ENCODE assay signal across 35 mouse cellular contexts in genomic region chr8:120926201-120926600, GRCm38 (mm10).
"Had no signal": no experiment of that assay in that cellular context is flagged by ENCODE, and none has a peak within 500 bp of the region (broad histone marks: within the 10 kb centered on the region; RNA-seq: fewer than 3 reads in every experiment).

No protein-coding gene starts in this region.

- H3K4me2 ChIP-seq: heart, embryonic 11.5 days; heart, embryonic 12.5 days; heart, embryonic 13.5 days; heart, embryonic 15.5 days; hindbrain, embryonic 12.5 days; hindbrain, embryonic 13.5 days; hindbrain, embryonic 14.5 days; hindbrain, embryonic 15.5 days; intestine, embryonic 15.5 days; kidney, embryonic 15.5 days had no signal

- ATAC-seq: hindbrain, embryonic 16.5 days; hindbrain, postnatal 0 days; inflammation-experienced regulatory T-cells, adult 6 months; intestine, embryonic 15.5 days; intestine, embryonic 16.5 days; intestine, postnatal 0 days had no signal

- H3K4me3 ChIP-seq: heart, embryonic 10.5 days; heart, embryonic 12.5 days; heart, embryonic 13.5 days; heart, embryonic 15.5 days; hindbrain, embryonic 10.5 days; hindbrain, embryonic 12.5 days; hindbrain, embryonic 13.5 days; hindbrain, embryonic 15.5 days; intestine, embryonic 15.5 days; kidney, embryonic 15.5 days; layer of hippocampus, adult 2 months had no signal

- DNase-seq: heart, postnatal 10 days; heart, postnatal 14 days; heart, postnatal 36 days; heart, postnatal 4 days; kidney, adult 11 months; kidney, adult 18-20 months; kidney, adult 2 months; kidney, adult 8-10 months; kidney, adult 9 months; kidney, postnatal 10 days; kidney, postnatal 14 days; kidney, postnatal 25 days; kidney, postnatal 36 days; kidney, postnatal 4 days; layer of hippocampus, adult 9-11 months; layer of hippocampus, postnatal 36 days had no signal

- H3K27me3 ChIP-seq: hindbrain, embryonic 15.5 days had no signal

- H3K4me1 ChIP-seq: heart, embryonic 12.5 days; heart, embryonic 13.5 days; heart, embryonic 15.5 days; hindbrain, embryonic 10.5 days; hindbrain, embryonic 12.5 days; hindbrain, embryonic 13.5 days; hindbrain, embryonic 15.5 days had no signal

- H3K27ac ChIP-seq: heart, embryonic 10.5 days; heart, embryonic 13.5 days; heart, embryonic 15.5 days; hindbrain, embryonic 10.5 days; hindbrain, embryonic 12.5 days; hindbrain, embryonic 13.5 days; hindbrain, embryonic 14.5 days; hindbrain, embryonic 15.5 days; hindbrain, postnatal 0 days; intestine, embryonic 15.5 days; kidney, embryonic 15.5 days; kidney, postnatal 0 days; layer of hippocampus, adult 2 months had no signal

- H3K9me3 ChIP-seq: heart, embryonic 10.5 days; heart, embryonic 15.5 days; hindbrain, embryonic 10.5 days; hindbrain, embryonic 12.5 days; hindbrain, embryonic 13.5 days; hindbrain, embryonic 15.5 days; intestine, embryonic 15.5 days; kidney, embryonic 15.5 days had no signal

- H3K9ac ChIP-seq: heart, embryonic 12.5 days; heart, embryonic 13.5 days; heart, embryonic 15.5 days; hindbrain, embryonic 12.5 days; hindbrain, embryonic 13.5 days; hindbrain, embryonic 14.5 days; hindbrain, embryonic 15.5 days; intestine, embryonic 15.5 days; kidney, embryonic 15.5 days had no signal

- H3K36me3 ChIP-seq: heart, embryonic 10.5 days; heart, embryonic 12.5 days; heart, embryonic 13.5 days; heart, embryonic 15.5 days; hindbrain, embryonic 10.5 days; hindbrain, embryonic 12.5 days; hindbrain, embryonic 13.5 days; hindbrain, embryonic 15.5 days; intestine, embryonic 15.5 days; kidney, embryonic 15.5 days had no signal
